Mouse (Mus musculus): ENCODE measurements at regions not wholly inside any gene's neighbourhood (a gene's known extent, or its start where the extent isn't known, plus 50 kb on each side); places are given as distances from the start of the nearest gene placed in this dataset.

GRCm38 (mm10) chr3:25240196-25240595 is 96.1 kb upstream of the Naaladl2 start:
- Histone ChIP-seq H3K9ac (no peak overlapping the region), H3K4me3 (ENCODE audit: low read depth, low read length) (no peak overlapping the region), H3K27me3 (ENCODE audit: insufficient read depth, low read length) (no peaks in the 10 kb centered on the region), H3K36me3 (ENCODE audit: insufficient read depth) (no peaks in the 10 kb centered on the region), H3K4me1 (ENCODE audit: insufficient read depth) (no peaks in the 10 kb centered on the region), H3K4me2 (no peak overlapping the region), H3K9me3 (ENCODE audit: low read depth, low read length) (no peaks in the 10 kb centered on the region), H3K27ac (ENCODE audit: low read depth) (no peak overlapping the region)
- ATAC-seq (ENCODE audit: insufficient read depth) (no peak), DNase-seq (no peak)
- TF ChIP-seq CTCF (IDR thresholded peaks at IDR 0.05; ENCODE audit: low read depth), result no peak
- WGBS, result 47% methylated on average over 1 of the region's 1 CpGs

GRCm38 (mm10) chr3:25220601-25221000 is 76.5 kb upstream of the Naaladl2 start:
- Histone ChIP-seq H3K9me3 (ENCODE audit: low read depth, low read length) (no peaks in the 10 kb centered on the region), H3K9ac (no peak overlapping the region), H3K27ac (ENCODE audit: low read depth) (no peak overlapping the region), H3K27me3 (ENCODE audit: insufficient read depth, low read length) (no peaks in the 10 kb centered on the region), H3K4me3 (ENCODE audit: low read depth, low read length) (no peak overlapping the region), H3K4me2 (no peak overlapping the region), H3K4me1 (ENCODE audit: insufficient read depth) (no peaks in the 10 kb centered on the region), H3K36me3 (ENCODE audit: insufficient read depth) (no peaks in the 10 kb centered on the region)
- DNase-seq (peak; percentile 45), ATAC-seq (ENCODE audit: insufficient read depth) (no peak)
- 25% methylated on average over 1 of the region's 1 CpGs for WGBS
- peak; percentile 32; the same call in 1 of the 2 replicates for TF ChIP-seq CTCF (IDR thresholded peaks at IDR 0.05; ENCODE audit: low read depth)

GRCm38 (mm10) chr3:25208041-25208685 is 64.1 kb upstream of the Naaladl2 start:
- Histone ChIP-seq H3K27me3 (ENCODE audit: insufficient read depth, low read length) (no peaks in the 10 kb centered on the region), H3K4me3 (ENCODE audit: low read depth, low read length) (no peak overlapping the region), H3K4me1 (ENCODE audit: insufficient read depth) (no peaks in the 10 kb centered on the region), H3K36me3 (ENCODE audit: insufficient read depth) (no peaks in the 10 kb centered on the region), H3K9ac (no peak overlapping the region), H3K9me3 (ENCODE audit: low read depth, low read length) (no peaks in the 10 kb centered on the region), H3K27ac (ENCODE audit: low read depth) (no peak overlapping the region), H3K4me2 (no peak overlapping the region)
- ATAC-seq (ENCODE audit: insufficient read depth), result no peak
- TF ChIP-seq CTCF (IDR thresholded peaks at IDR 0.05; ENCODE audit: low read depth), result no peak
- 93% methylated on average over 5 of the region's 5 CpGs for WGBS
- DNase-seq, result no peak
